Mouse (Mus musculus): ENCODE measurements around the gene Fut7. TPM values are rescaled to one million over a fixed set of nuclear protein-coding genes. Genes with fewer than 3 reads are reported as not detected.

Fut7 gene
- polyA plus RNA-seq, 1 experiment from 2014 or later: 0.11 TPM

DNA sequence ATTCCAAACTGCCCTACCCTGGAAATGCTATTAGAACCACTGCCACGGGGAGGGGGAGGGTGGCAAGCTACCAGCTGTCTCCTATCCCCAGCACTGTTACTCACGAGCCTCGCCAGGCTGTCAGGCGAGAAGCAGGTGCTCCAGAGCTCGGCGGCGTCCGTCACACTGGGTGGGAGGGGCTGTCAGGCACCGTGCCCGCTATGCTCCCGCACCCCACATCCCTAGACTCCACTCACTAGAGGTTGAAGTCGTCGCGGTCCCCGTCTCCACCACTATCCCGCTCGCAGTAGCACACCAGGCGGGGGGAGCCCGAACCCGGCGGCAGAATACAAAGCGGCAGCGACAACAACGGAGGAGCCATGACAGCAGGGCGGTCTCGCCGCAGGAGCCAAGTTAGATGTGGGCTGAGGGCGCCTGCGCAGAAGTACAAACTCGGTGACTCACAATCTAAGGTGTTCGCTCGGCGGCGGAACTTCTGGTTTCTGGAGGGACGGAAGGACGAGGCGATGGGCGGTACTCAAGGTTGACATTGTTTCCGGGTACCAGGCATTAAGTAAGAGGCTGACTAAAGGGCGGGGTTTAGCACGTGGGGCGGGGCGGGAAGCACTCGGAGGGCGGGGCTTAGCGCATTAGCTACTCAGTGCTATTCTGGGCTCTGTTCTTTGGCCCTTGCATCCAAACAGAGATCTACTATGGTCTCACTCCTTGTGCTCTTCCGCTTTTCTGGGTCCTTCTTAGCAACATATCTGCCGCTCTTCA is 37.7 kb downstream of the Fut7 start, which contains the start of gene Paxx:
Paxx (minus strand) TSS at position 544 of the 759 bp plus-strand sequence.
- WGBS: 1% methylated on average over 48 of the region's 48 CpGs
- peak within 1 kb of the TSS; percentile 73 for H3K4me3 ChIP-seq (ENCODE audit: low read depth, low read length)
- H3K4me2 ChIP-seq (ENCODE audit: low read depth): peak within 1 kb of the TSS; percentile 67

DNA sequence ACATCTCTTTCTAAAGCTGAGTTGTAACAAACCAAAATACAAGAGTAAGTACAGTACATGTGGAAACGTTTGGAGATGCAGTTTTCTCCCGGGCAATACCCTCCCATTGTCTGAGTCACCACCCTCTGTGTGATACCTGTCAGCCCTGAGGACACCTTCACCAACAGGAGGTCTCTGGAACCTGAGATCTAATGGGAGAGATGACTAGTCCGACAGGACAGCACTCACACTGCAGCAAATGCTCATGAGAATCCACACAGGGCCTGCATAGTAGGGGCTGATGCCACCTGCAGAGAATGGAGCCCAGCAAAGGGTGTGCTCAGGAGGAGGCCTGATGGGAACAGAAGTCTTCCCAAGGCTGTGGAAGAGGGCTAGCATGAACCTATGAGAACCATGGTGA is 38.3 kb downstream of the Fut7 start:
- ATAC-seq (ENCODE audit: insufficient read depth, low FRiP score, low TSS enrichment): no peak
- H3K36me3 ChIP-seq (ENCODE audit: control insufficient read depth, insufficient read depth, low read length): no peaks in the 10 kb centered on the region; the same call in 1 of the 2 replicates
- H3K4me2 ChIP-seq (ENCODE audit: low read depth): peak overlapping the region; percentile 67
- no peak overlapping the region; the same call in 1 of the 2 replicates for H3K27ac ChIP-seq (ENCODE audit: low read depth, low read length)
- H3K9me3 ChIP-seq (ENCODE audit: control insufficient read depth, low read length): no peaks in the 10 kb centered on the region
- peak overlapping the region; percentile 56 for H3K9ac ChIP-seq (ENCODE audit: low read length)
- no peak for DNase-seq (ENCODE audit: low spot score)
- no peaks in the 10 kb centered on the region for H3K27me3 ChIP-seq (ENCODE audit: control insufficient read depth, insufficient read depth, low read length)
- 30% methylated on average over 3 of the region's 3 CpGs for WGBS
- H3K4me1 ChIP-seq (ENCODE audit: control insufficient read depth, insufficient read depth, low read length): peaks cover 5% of the 10 kb centered on the region
- H3K4me3 ChIP-seq (ENCODE audit: low read depth, low read length): peak overlapping the region; percentile 73

More for the DNA sequence above, 37.7 kb downstream of the Fut7 start, which contains the start of gene Paxx:
- Histone ChIP-seq H3K4me1 (ENCODE audit: control insufficient read depth, insufficient read depth, low read length) (peaks cover 5% of the 10 kb centered on the region), H3K9me3 (ENCODE audit: control insufficient read depth, low read length) (no peaks in the 10 kb centered on the region), H3K27ac (ENCODE audit: low read depth, low read length) (peak within 1 kb of the TSS; percentile 68; the same call in 1 of the 2 replicates), H3K9ac (ENCODE audit: low read length) (peak within 1 kb of the TSS; percentile 56), H3K36me3 (ENCODE audit: control insufficient read depth, insufficient read depth, low read length) (no peaks in the 10 kb centered on the region; the same call in 1 of the 2 replicates), H3K27me3 (ENCODE audit: control insufficient read depth, insufficient read depth, low read length) (no peaks in the 10 kb centered on the region)
- DNase-seq (ENCODE audit: low spot score) (peak; percentile 90), ATAC-seq (ENCODE audit: insufficient read depth, low FRiP score, low TSS enrichment) (peak; percentile 87)

DNA sequence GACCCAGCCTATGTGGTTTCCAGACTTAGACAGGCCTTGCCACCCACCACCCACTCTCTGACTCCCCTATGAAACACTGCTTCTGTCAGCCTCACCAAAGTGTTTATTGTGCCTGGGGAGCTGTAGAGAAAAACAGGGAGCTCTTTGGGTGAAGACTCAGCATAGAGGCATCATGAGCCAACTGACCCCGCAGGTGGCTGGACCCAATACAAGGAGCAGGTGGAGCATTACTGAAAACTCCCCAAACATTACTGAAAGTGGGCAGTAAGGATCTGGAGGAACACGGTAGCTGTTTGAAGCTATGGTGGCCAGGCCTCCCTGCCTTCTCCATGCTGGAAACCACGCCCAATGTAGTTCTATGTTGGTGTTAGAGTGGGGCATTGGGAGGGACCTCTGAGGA is 40.6 kb downstream of the Fut7 start:
- DNase-seq (ENCODE audit: low spot score): no peak
- H3K9ac ChIP-seq (ENCODE audit: low read length): no peak overlapping the region
- WGBS: 83% methylated on average over 3 of the region's 3 CpGs
- peaks cover 5% of the 10 kb centered on the region for H3K4me1 ChIP-seq (ENCODE audit: control insufficient read depth, insufficient read depth, low read length)
- no peak overlapping the region for H3K27ac ChIP-seq (ENCODE audit: low read depth, low read length)
- H3K4me2 ChIP-seq (ENCODE audit: low read depth): no peak overlapping the region
- H3K9me3 ChIP-seq (ENCODE audit: control insufficient read depth, low read length): no peaks in the 10 kb centered on the region
- no peaks in the 10 kb centered on the region; the same call in 1 of the 2 replicates for H3K36me3 ChIP-seq (ENCODE audit: control insufficient read depth, insufficient read depth, low read length)
- H3K4me3 ChIP-seq (ENCODE audit: low read depth, low read length): no peak overlapping the region
- ATAC-seq (ENCODE audit: insufficient read depth, low FRiP score, low TSS enrichment): no peak
- no peaks in the 10 kb centered on the region for H3K27me3 ChIP-seq (ENCODE audit: control insufficient read depth, insufficient read depth, low read length)

DNA sequence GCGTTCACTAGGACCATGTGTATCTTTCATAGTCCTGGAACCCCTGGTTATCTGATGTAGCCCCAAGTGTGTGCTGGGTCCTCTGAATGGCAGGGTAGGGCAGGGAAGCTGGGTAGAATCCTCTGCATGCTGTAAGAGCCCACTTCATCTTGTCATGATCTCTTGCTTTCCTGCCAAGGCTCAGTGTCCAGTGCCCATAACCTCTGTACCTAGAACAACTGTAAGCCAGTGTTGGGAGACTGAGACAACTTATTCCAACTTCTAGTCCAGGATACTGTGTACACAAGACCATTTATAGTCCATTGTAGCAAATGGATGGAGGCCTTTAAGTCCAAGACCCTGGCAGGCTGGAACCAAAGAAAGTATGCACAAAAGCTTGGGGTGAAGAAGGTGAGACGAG is 42.2 kb downstream of the Fut7 start:
- no peak for ATAC-seq (ENCODE audit: insufficient read depth, low FRiP score, low TSS enrichment)
- Histone ChIP-seq H3K4me1 (ENCODE audit: control insufficient read depth, insufficient read depth, low read length) (peaks cover 5% of the 10 kb centered on the region), H3K4me2 (ENCODE audit: low read depth) (no peak overlapping the region), H3K9ac (ENCODE audit: low read length) (no peak overlapping the region), H3K36me3 (ENCODE audit: control insufficient read depth, insufficient read depth, low read length) (no peaks in the 10 kb centered on the region; the same call in 1 of the 2 replicates), H3K27ac (ENCODE audit: low read depth, low read length) (no peak overlapping the region), H3K4me3 (ENCODE audit: low read depth, low read length) (no peak overlapping the region), H3K27me3 (ENCODE audit: control insufficient read depth, insufficient read depth, low read length) (no peaks in the 10 kb centered on the region), H3K9me3 (ENCODE audit: control insufficient read depth, low read length) (no peaks in the 10 kb centered on the region)
- 79% methylated on average over 2 of the region's 2 CpGs for WGBS
- no peak for DNase-seq (ENCODE audit: low spot score)

DNA sequence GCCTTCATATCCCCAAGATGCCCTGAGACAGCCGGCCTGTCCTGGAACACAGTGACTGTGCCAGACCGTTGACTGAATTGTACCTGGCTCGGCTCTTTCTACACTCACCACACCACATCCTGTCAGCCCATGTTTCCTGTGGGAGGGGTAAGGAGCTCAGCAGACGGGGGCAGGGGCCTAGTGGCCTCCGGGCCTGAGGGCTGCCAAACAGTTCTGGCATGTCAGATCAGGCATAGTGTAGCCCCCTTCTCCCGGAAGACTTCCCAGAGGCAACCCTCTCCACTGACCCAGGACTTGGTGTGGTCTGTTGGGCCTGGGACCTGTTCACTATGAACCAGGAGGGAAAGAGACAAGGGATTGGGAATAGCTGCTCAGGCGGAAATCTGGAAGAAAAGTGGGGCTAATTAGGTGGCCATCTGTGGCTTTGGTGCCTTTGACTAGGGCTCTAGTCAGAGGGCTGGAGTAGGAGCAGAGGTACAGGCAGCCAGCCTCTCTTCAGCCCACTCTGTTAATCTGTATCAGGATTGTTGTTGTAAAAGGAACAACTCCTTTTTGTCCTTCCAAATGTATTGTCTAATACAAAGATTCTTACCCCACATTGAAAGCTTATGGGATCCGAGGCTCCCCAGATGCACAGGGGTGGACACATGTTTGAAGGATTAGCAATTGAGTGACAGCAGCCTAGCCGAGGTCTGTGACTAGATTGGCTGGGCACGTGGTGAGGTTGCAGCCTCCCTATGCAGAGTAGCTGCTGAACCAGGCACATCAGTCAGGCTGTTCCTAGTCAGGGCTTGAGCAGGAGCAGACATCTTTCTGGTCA is 43.0 kb downstream of the Fut7 start:
- H3K4me1 ChIP-seq (ENCODE audit: control insufficient read depth, insufficient read depth, low read length): peaks cover 5% of the 10 kb centered on the region
- no peak overlapping the region for H3K4me3 ChIP-seq (ENCODE audit: low read depth, low read length)
- H3K4me2 ChIP-seq (ENCODE audit: low read depth): no peak overlapping the region
- no peak overlapping the region for H3K9ac ChIP-seq (ENCODE audit: low read length)
- no peaks in the 10 kb centered on the region; the same call in 1 of the 2 replicates for H3K36me3 ChIP-seq (ENCODE audit: control insufficient read depth, insufficient read depth, low read length)
- H3K27me3 ChIP-seq (ENCODE audit: control insufficient read depth, insufficient read depth, low read length): no peaks in the 10 kb centered on the region
- H3K27ac ChIP-seq (ENCODE audit: low read depth, low read length): no peak overlapping the region
- ATAC-seq (ENCODE audit: insufficient read depth, low FRiP score, low TSS enrichment) (no peak), DNase-seq (ENCODE audit: low spot score) (no peak)
- 50% methylated on average over 10 of the region's 10 CpGs for WGBS
- H3K9me3 ChIP-seq (ENCODE audit: control insufficient read depth, low read length): no peaks in the 10 kb centered on the region

DNA sequence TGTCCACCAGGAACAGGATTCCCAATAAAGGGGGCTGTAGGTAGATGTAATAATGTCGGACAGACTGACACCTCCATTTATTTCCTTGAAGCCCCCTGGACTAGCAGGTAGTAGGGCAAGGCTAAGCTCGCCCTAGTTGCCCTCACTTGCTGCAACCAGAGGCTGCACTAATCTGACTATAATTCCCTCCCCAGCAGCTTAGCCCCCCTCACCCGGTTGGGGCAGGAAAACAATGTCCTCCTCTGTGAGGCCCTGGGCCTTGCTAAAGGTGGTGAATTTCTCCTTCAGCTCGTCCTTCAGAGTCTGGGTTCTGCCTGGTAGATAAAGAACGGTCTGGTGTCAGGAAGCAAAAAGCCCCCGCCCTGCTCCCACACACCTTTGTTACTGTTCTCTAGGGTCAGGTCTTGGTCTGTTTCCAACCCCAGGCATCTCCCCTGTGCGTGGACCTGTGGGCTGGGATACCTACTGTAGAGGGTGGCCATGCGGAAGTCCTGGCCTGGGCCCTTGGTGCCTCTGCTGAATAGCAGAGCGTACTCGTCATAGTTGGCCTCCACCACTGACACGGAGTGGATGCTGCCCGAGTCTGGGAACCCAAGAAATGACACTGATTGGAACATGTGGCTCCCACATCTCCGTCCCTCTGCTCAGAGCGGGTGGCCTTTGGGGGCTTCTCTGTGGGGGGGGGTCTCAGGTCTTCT is 44.7 kb downstream of the Fut7 start:
- Histone ChIP-seq H3K36me3 (ENCODE audit: control insufficient read depth, insufficient read depth, low read length) (no peaks in the 10 kb centered on the region; the same call in 1 of the 2 replicates), H3K4me1 (ENCODE audit: control insufficient read depth, insufficient read depth, low read length) (no peaks in the 10 kb centered on the region), H3K4me3 (ENCODE audit: low read depth, low read length) (no peak overlapping the region), H3K9me3 (ENCODE audit: control insufficient read depth, low read length) (no peaks in the 10 kb centered on the region), H3K27me3 (ENCODE audit: control insufficient read depth, insufficient read depth, low read length) (no peaks in the 10 kb centered on the region), H3K4me2 (ENCODE audit: low read depth) (no peak overlapping the region), H3K9ac (ENCODE audit: low read length) (no peak overlapping the region), H3K27ac (ENCODE audit: low read depth, low read length) (no peak overlapping the region)
- DNase-seq (ENCODE audit: low spot score) (no peak), ATAC-seq (ENCODE audit: insufficient read depth, low FRiP score, low TSS enrichment) (no peak)
- 85% methylated on average over 14 of the region's 14 CpGs for WGBS

DNA sequence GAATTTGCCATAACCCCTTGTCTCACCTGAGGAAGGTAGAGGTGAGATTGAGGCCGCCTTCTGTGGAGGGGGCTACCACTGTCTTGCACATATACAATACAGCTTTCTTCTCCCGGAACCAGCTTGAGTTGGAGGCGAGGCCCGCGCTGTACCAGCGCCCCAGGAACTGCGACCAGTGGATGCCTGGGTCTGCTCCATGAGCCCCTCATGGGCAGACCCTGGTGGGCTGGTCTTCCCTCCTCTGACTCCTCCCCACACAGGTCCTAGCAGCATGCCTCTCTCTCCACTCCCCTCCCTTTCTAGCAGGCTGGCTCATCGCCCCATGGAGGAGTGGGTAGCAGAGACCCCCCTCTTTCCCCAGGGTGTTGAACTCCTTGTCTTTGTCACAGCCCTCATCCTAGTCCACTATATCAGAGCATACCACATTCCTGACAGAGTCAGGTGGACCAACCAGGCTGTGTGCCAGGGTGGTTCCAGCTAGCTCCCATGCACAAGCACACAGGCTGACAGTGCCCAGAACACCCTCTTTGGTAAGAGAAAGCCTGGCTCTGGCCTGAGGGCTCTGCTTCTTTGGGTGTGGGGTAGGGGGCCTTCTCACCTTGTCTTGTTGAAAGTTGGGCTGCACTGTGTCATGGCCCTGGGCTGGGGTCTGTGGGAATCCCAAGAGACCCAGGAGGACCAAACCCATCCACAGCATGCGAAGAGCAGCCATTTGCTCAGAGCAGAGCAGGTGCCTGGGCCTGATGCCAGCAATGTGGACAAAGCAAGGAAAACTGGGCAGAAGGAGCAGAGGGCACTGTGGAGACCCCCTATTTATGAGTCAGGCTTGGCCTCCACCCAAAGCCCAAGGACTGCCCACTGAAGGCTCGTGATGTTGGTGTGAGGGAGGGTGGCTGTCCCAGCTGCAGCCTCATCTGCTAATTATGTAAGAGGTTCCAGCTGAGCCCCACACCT is 46.2 kb downstream of the Fut7 start:
- DNase-seq (ENCODE audit: low spot score) (no peak), ATAC-seq (ENCODE audit: insufficient read depth, low FRiP score, low TSS enrichment) (no peak)
- H3K9me3 ChIP-seq (ENCODE audit: control insufficient read depth, low read length): no peaks in the 10 kb centered on the region
- no peaks in the 10 kb centered on the region for H3K27me3 ChIP-seq (ENCODE audit: control insufficient read depth, insufficient read depth, low read length)
- 85% methylated on average over 10 of the region's 10 CpGs for WGBS
- no peak overlapping the region for H3K9ac ChIP-seq (ENCODE audit: low read length)
- no peak overlapping the region for H3K27ac ChIP-seq (ENCODE audit: low read depth, low read length)
- no peaks in the 10 kb centered on the region; the same call in 1 of the 2 replicates for H3K36me3 ChIP-seq (ENCODE audit: control insufficient read depth, insufficient read depth, low read length)
- H3K4me3 ChIP-seq (ENCODE audit: low read depth, low read length): no peak overlapping the region
- H3K4me1 ChIP-seq (ENCODE audit: control insufficient read depth, insufficient read depth, low read length): no peaks in the 10 kb centered on the region
- no peak overlapping the region for H3K4me2 ChIP-seq (ENCODE audit: low read depth)

All from neural tube, embryonic 11.5 days (tissue).